Mouse (Mus musculus): ENCODE measurements around the gene Eefsec.

- no peak for TF ChIP-seq CTCF (IDR thresholded peaks at IDR 0.05; ENCODE audit: low read depth)
- no peak for TF ChIP-seq EP300 (IDR thresholded peaks at IDR 0.05; ENCODE audit: low read depth)
These were observed 30.1 kb downstream of the Eefsec start for GRCm38 (mm10) chr6:88416130-88416758.
